Mouse (Mus musculus): ENCODE results near the gene Col7a1. TPM values are rescaled to one million over a fixed set of nuclear protein-coding genes. Genes with fewer than 3 reads are reported as not detected.
A peak's percentile ranks its signal among the peaks of the same experiment; 100 is the strongest.

Gene Col7a1
- polyA plus RNA-seq, 1 experiment from 2014 or later, result 38.7 TPM

DNA sequence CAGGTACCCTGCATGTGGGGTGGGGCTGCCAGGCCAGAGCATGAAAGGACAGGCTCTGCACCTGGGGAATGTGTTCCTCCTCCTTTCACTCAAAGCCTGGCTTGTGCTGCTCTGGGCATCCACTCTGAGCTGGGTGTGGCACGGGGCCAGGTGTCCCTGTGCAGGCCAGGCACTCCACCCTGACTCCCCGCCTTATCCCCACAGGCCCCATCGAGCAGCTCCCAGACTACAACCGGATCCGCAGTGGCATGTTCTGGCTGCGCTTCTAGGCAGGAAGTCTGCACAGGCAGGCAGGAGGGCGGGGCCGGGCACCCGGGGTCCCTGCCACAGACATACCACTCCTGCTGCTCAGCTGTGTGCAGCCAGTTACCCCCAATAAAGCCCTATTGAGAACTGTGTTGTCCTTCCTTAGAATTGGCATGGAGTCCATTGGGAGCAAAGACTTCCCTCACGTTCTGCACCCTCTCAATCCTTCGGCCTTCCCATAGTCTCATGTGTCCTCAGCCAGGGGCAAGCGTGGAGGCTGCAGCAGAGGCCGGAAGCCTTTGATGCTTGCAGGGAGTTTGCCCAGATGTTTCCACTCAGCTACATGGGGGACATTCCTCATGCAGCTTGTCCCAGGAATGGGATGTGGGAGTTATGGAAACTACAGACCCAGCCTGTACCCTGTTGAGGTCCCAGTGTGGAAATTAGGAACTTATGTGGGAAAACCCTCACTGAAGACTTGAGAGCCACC is 4.0 kb upstream of the Col7a1 start:
- H3K36me3 ChIP-seq, result peaks cover 64% of the 10 kb centered on the region
- H3K27me3 ChIP-seq, result no peaks in the 10 kb centered on the region
- H3K4me3 ChIP-seq (replicated peaks), result no peak overlapping the region
- ATAC-seq (ENCODE audit: insufficient number of reproducible peaks, low FRiP score, low TSS enrichment, low read depth), result peak; percentile 80
- peaks cover 67% of the 10 kb centered on the region for H3K4me1 ChIP-seq
- peak overlapping the region; percentile 93 for H3K27ac ChIP-seq (replicated peaks)
- no peaks in the 10 kb centered on the region for H3K9me3 ChIP-seq (replicated peaks)
- H3K9ac ChIP-seq, result no peak overlapping the region
- peak overlapping the region; percentile 29 for H3K4me2 ChIP-seq (replicated peaks)
- 19% methylated on average over 13 of the region's 13 CpGs for WGBS

DNA sequence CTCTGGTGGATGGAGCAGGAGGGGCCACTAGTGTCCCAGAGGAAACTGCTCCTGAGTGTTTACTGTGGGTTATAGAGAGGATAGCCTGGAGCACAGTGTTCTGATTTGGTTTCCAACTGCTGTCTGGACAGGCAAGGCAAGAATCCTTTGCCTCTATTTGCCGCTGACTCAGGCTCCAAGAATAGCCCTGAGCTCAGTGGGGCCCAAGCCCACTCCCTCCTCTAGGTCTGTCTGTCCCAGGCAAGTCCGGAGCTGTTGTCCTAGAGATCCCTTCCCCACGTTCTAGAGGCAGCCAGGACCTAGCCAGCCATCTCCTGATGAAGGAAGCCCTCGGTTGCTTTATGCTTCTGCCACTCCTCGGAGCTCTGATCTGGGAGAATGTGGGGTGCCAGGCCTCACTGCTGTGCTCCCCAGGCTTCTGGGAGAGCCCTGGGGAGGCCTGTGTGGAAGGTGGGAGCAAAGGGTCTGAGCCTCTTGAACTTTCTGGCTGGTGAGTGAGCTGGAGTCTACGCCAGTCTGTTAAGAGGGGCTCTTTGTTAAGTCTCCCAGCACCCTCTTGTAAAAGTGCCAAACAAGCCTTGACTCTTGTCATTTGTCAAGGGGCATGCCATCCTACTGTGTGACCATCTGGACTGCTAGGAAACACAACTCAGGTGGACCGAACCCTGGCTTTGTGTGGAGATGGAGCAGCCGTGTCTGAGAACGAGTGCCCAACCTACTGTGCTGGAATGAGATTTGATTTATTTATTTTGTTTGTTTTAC is 3.2 kb upstream of the Col7a1 start:
- Histone ChIP-seq H3K36me3 (peaks cover 56% of the 10 kb centered on the region), H3K27me3 (no peaks in the 10 kb centered on the region), H3K4me2 (replicated peaks) (peak overlapping the region; percentile 29; the same call in 1 of the 2 replicates)

DNA sequence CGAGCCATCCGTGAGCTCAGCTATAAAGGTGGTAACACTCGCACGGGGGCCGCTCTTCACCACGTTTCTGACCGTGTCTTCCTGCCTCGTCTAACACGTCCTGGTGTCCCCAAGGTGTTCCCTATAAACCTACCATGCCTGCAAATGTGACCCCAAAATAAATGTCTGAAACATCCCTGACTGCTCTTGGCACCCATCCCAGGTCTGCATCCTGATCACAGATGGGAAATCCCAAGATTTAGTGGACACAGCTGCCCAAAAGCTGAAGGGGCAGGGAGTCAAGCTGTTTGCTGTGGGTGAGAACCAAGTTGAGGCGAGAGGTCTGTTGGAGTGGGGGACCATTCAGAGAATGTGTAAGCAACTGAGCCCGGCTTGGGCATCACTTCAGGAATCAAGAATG is 1.9 kb downstream of the Col7a1 start:
- H3K4me1 ChIP-seq, result peaks cover 50% of the 10 kb centered on the region
- H3K4me3 ChIP-seq (replicated peaks), result no peak overlapping the region
- peaks cover 14% of the 10 kb centered on the region; the same call in 1 of the 2 replicates for H3K36me3 ChIP-seq
- H3K9ac ChIP-seq, result no peak overlapping the region
- WGBS, result 85% methylated on average over 11 of the region's 11 CpGs
- no peak overlapping the region for H3K27ac ChIP-seq (replicated peaks)
- H3K9me3 ChIP-seq (replicated peaks), result no peaks in the 10 kb centered on the region
- H3K27me3 ChIP-seq, result no peaks in the 10 kb centered on the region
- ATAC-seq (ENCODE audit: insufficient number of reproducible peaks, low FRiP score, low TSS enrichment, low read depth), result no peak
- H3K4me2 ChIP-seq (replicated peaks), result peak overlapping the region; percentile 48

More for the DNA sequence above, 3.2 kb upstream of the Col7a1 start:
- Histone ChIP-seq H3K9ac (no peak overlapping the region), H3K9me3 (replicated peaks) (no peaks in the 10 kb centered on the region), H3K27ac (replicated peaks) (peak overlapping the region; percentile 93), H3K4me3 (replicated peaks) (no peak overlapping the region), H3K4me1 (peaks cover 75% of the 10 kb centered on the region)
- ATAC-seq (ENCODE audit: insufficient number of reproducible peaks, low FRiP score, low TSS enrichment, low read depth), result no peak; the same call in 1 of the 2 replicates
- WGBS, result 51% methylated on average over 9 of the region's 9 CpGs

DNA sequence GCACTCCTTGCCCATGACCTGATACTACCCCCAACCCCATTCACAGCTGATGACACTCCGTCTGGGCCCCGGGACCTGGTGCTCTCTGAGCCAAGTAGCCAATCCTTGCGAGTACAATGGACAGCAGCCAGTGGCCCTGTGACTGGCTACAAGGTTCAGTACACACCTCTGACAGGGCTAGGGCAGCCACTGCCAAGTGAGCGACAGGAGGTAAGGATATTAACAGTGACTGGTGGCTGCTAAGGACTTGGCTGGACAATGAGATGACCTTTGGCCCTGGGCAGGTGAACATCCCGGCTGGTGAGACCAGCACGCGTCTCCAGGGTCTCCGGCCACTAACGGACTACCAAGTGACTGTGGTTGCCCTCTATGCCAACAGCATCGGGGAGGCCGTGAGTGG is 2.5 kb downstream of the Col7a1 start:
- ATAC-seq (ENCODE audit: insufficient number of reproducible peaks, low FRiP score, low TSS enrichment, low read depth), result no peak
- H3K9me3 ChIP-seq (replicated peaks), result no peaks in the 10 kb centered on the region
- no peaks in the 10 kb centered on the region for H3K27me3 ChIP-seq
- H3K36me3 ChIP-seq, result peaks cover 11% of the 10 kb centered on the region; the same call in 1 of the 2 replicates
- H3K9ac ChIP-seq, result no peak overlapping the region
- H3K27ac ChIP-seq (replicated peaks), result no peak overlapping the region
- no peak overlapping the region for H3K4me2 ChIP-seq (replicated peaks)
- WGBS, result 90% methylated on average over 11 of the region's 11 CpGs
- no peak overlapping the region for H3K4me3 ChIP-seq (replicated peaks)
- peaks cover 47% of the 10 kb centered on the region for H3K4me1 ChIP-seq

DNA sequence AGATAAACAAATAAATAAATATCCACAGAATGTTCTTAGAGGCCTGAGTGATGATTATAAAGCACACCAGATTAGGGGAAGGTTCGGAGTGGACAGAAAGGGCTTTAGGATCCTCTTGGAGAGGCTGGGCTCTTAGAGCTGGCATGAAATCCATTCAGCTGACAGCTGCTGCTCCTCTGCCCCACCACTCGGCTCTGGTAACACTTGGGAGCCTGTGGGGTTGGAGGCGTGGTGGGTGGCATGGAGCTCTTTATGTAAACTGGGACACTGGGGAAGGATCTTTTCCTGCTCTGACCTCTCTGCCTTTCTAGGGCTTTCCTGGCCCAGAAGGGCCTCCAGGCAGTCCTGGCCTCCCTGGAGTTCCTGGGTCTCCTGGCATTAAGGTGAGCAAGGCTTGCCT is 10.2 kb downstream of the Col7a1 start:
- WGBS, result 64% methylated on average over 3 of the region's 3 CpGs
- no peaks in the 10 kb centered on the region for H3K4me1 ChIP-seq
- no peaks in the 10 kb centered on the region for H3K9me3 ChIP-seq (replicated peaks)
- no peak for ATAC-seq (ENCODE audit: insufficient number of reproducible peaks, low FRiP score, low TSS enrichment, low read depth)
- H3K27me3 ChIP-seq, result no peaks in the 10 kb centered on the region
- H3K36me3 ChIP-seq, result peaks cover 55% of the 10 kb centered on the region
- H3K4me3 ChIP-seq (replicated peaks), result no peak overlapping the region
- no peak overlapping the region for H3K4me2 ChIP-seq (replicated peaks)
- H3K9ac ChIP-seq, result no peak overlapping the region
- H3K27ac ChIP-seq (replicated peaks), result no peak overlapping the region

DNA sequence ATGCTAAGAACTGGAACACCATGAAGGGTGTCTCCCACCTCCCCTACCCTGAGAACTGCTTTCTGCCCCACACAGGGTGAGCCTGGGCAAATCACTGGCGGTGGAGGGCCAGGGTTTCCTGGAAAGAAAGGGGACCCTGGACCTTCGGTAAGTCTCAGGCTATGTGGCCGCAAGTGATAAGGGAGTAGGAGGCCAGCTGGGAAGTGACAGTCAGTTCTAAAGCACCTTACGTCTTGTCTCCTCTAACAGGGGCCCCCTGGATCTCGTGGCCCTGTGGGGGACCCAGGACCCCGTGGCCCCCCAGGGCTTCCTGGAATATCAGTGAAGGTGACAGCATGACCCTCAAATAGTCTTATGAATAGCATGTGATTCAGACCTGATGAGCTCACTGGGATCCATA is 11.0 kb downstream of the Col7a1 start:
- no peak for ATAC-seq (ENCODE audit: insufficient number of reproducible peaks, low FRiP score, low TSS enrichment, low read depth)
- Histone ChIP-seq H3K4me3 (replicated peaks) (no peak overlapping the region), H3K4me2 (replicated peaks) (no peak overlapping the region), H3K9me3 (replicated peaks) (no peaks in the 10 kb centered on the region), H3K9ac (no peak overlapping the region), H3K27me3 (no peaks in the 10 kb centered on the region), H3K27ac (replicated peaks) (no peak overlapping the region), H3K36me3 (peaks cover 55% of the 10 kb centered on the region), H3K4me1 (no peaks in the 10 kb centered on the region)
- WGBS, result 88% methylated on average over 6 of the region's 6 CpGs

DNA sequence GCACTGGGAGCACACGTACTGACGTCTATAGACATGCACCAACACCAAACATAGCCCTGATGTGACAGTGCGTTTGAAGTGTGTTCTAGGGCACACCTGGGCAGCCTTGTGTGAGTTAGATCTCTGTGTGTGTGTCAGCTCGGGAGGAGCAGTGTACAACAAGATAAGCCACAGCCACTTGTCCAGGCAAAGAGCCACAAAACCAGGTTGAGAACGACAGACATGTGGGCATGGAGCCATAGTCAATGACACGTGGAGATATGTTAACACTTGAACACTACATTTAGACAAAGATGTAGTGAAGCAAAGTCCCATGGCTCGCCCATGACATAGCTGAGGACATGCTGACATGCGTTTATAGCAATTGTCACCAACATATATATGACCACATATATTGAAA is 17.2 kb downstream of the Col7a1 start:
- H3K9me3 ChIP-seq (replicated peaks), result no peaks in the 10 kb centered on the region
- no peak overlapping the region for H3K27ac ChIP-seq (replicated peaks)
- ATAC-seq (ENCODE audit: insufficient number of reproducible peaks, low FRiP score, low TSS enrichment, low read depth), result no peak
- peaks cover 47% of the 10 kb centered on the region for H3K36me3 ChIP-seq
- H3K27me3 ChIP-seq, result no peaks in the 10 kb centered on the region
- no peak overlapping the region for H3K4me3 ChIP-seq (replicated peaks)
- H3K4me2 ChIP-seq (replicated peaks), result no peak overlapping the region
- H3K4me1 ChIP-seq, result no peaks in the 10 kb centered on the region
- 78% methylated on average over 8 of the region's 8 CpGs for WGBS
- H3K9ac ChIP-seq, result no peak overlapping the region

DNA sequence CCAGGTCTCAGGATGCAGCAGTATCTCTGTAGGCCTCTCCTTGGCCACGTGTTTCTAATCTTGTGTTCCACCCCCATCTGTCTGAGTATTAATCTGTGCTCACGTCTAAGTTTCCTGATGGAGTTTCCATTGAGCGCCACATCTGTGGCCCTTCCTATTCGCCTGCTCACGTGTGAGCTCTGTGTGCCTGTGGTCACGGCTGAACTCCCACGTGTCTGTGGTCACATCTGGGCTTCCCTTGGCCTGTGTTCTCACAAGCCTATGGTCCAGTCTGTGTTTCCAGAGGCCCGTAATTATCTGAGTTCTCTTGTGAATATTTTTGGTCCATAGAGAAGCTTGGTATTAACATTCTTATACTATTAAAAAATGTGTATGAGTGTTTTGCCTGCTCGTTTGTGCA is 23.1 kb downstream of the Col7a1 start:
- no peak for ATAC-seq (ENCODE audit: insufficient number of reproducible peaks, low FRiP score, low TSS enrichment, low read depth)
- H3K27ac ChIP-seq (replicated peaks), result no peak overlapping the region
- H3K9ac ChIP-seq, result no peak overlapping the region
- no peaks in the 10 kb centered on the region for H3K4me1 ChIP-seq
- H3K27me3 ChIP-seq, result no peaks in the 10 kb centered on the region
- 70% methylated on average over 9 of the region's 9 CpGs for WGBS
- no peaks in the 10 kb centered on the region for H3K9me3 ChIP-seq (replicated peaks)
- peaks cover 34% of the 10 kb centered on the region for H3K36me3 ChIP-seq
- H3K4me3 ChIP-seq (replicated peaks), result no peak overlapping the region
- H3K4me2 ChIP-seq (replicated peaks), result no peak overlapping the region

DNA sequence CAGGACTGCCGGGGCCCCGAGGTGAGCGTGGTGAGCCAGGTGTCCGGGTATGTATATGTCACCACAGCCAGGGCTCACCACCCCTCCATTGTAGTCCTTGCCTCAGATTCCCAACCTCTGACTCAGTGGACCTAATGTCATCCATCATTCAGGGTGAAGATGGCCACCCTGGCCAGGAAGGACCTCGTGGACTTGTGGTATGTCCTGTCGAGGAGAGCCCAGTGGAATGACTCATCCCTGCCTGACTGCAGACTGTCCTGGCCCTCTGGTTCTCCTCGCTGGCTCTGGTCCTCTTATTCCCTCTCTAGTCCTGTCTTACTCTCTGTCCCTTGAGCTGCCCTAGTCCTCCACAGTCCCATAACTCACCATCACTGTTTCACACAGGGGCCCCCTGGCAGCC is 24.6 kb downstream of the Col7a1 start:
- ATAC-seq (ENCODE audit: insufficient number of reproducible peaks, low FRiP score, low TSS enrichment, low read depth), result no peak
- no peaks in the 10 kb centered on the region for H3K9me3 ChIP-seq (replicated peaks)
- no peak overlapping the region for H3K9ac ChIP-seq
- no peaks in the 10 kb centered on the region for H3K27me3 ChIP-seq
- no peak overlapping the region for H3K27ac ChIP-seq (replicated peaks)
- peaks cover 30% of the 10 kb centered on the region for H3K36me3 ChIP-seq
- H3K4me1 ChIP-seq, result no peaks in the 10 kb centered on the region
- no peak overlapping the region for H3K4me3 ChIP-seq (replicated peaks)
- no peak overlapping the region for H3K4me2 ChIP-seq (replicated peaks)
- 71% methylated on average over 7 of the region's 7 CpGs for WGBS

DNA sequence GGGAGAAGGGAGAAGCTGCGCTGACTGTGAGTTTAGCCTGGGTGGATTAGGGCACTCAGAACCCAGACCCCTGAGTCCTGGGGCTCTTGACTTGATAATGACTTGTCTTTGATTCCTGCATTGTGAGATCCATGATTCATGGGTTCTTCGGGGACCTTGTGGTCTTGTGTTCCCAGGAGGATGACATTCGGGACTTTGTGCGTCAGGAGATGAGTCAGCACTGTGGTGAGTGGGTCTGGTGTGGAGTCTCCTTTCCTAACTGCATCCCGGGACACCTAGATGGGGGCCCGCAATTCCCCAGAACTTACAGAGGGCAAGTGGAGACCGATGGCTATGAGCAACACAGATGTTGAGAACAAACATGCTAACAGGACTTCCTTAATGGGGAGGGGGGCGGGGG is 29.1 kb downstream of the Col7a1 start:
- no peaks in the 10 kb centered on the region for H3K4me1 ChIP-seq
- no peak overlapping the region for H3K4me3 ChIP-seq (replicated peaks)
- peaks cover 27% of the 10 kb centered on the region for H3K36me3 ChIP-seq
- WGBS, result 82% methylated on average over 8 of the region's 8 CpGs
- no peaks in the 10 kb centered on the region for H3K9me3 ChIP-seq (replicated peaks)
- H3K27me3 ChIP-seq, result no peaks in the 10 kb centered on the region
- no peak overlapping the region for H3K27ac ChIP-seq (replicated peaks)
- H3K9ac ChIP-seq, result no peak overlapping the region
- no peak for ATAC-seq (ENCODE audit: insufficient number of reproducible peaks, low FRiP score, low TSS enrichment, low read depth)
- no peak overlapping the region for H3K4me2 ChIP-seq (replicated peaks)

DNA sequence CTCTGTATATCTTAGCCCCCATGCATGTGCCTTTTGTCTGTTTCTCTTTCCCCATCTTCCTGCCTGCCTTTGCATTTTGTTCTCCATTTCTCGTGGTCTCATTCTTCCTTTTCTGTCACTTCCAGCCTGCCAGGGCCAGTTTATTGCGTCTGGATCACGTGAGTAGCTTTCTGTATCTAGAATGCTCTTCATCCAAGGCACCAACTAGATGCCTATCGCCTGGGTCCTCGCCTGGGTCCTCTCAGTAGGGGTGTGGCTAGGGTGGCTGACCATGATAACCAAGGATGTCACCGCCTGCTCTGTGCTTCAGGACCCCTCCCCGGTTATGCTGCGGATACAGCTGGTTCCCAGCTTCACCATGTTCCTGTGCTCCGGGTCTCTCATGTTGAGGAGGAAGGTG is 29.8 kb downstream of the Col7a1 start:
- no peak overlapping the region for H3K4me3 ChIP-seq (replicated peaks)
- no peak for ATAC-seq (ENCODE audit: insufficient number of reproducible peaks, low FRiP score, low TSS enrichment, low read depth)
- H3K9me3 ChIP-seq (replicated peaks), result no peaks in the 10 kb centered on the region
- no peak overlapping the region for H3K9ac ChIP-seq
- peaks cover 7% of the 10 kb centered on the region for H3K4me1 ChIP-seq
- 81% methylated on average over 9 of the region's 9 CpGs for WGBS
- no peak overlapping the region for H3K27ac ChIP-seq (replicated peaks)
- no peaks in the 10 kb centered on the region for H3K27me3 ChIP-seq
- no peak overlapping the region for H3K4me2 ChIP-seq (replicated peaks)
- peaks cover 23% of the 10 kb centered on the region for H3K36me3 ChIP-seq
